Mouse (Mus musculus): Measurements from ENCODE around the gene Ms4a4c.
"Not testable (repeated sequence)": the region's sequence is repeated elsewhere in the genome, so short reads cannot be mapped to it uniquely, and the experiment has no call there.

Ms4a4c gene

DNA sequence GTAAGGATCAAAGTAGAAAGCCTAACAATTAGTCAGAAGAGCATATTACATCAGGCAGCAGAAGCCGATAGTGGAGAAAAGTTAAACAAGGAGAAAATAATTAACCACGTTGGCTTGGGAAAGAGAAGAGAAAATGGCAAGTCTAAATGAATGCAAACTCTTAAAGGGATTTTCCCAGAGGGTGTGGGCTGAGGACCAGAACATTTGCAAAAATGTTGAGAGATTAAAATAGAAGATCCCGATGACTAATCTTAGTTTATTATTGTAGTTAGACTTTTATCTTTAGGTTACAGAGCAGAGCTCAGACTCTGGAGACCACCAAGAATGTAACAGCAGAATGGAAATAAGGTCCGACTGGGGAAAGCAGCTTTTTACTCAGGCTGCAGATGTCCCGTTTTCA lies 61.9 kb downstream of the Ms4a4c start:
- DNase-seq = no peak

DNA sequence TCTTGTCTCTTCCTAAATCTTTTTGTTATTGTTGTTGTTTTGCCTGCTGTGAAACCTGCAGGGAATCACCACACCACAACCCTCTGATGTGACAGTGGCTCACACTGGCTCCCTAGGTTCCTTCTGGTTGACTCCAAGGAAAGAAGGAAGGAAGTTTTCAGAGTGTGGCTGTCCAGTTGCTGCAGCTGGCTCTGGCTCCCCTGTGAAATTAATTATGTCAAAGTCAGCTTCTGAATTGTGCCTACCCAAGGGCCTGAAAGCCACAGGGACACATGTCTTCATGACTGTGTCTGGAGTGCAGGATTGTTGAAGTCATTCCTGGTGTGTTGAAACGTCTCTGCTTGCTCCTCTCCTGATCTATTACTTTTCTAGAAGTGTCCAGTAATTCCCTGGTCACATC lies 63.8 kb downstream of the Ms4a4c start:
- DNase-seq = not testable (repeated sequence)

DNA sequence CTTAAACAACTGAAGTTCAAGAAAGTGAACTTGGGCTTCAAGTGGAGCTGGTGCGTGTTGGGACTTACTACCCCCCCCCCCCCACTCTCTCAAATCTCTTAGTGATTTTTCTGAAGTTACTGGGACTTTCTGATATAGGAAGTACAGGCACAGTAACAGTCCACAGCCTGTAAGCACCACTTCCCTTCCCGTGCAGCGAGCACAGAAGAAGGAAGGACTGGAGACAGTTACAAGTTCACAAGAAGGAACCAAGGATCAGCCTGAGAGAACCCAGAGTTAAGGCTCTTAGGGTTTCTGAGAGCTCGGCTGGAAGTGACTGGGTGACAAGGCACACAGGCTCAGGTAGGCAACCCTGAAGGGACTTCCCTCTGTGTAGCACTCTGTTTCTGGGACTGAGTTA lies 64.6 kb downstream of the Ms4a4c start, which contains the start of gene Ms4a6c:
TSS of gene Ms4a6c (plus strand) at position 152 of the 400 bp plus-strand sequence.
- not testable (repeated sequence) for DNase-seq

All from kidney, adult 9 months (tissue).